Mouse (Mus musculus): ENCODE data around the gene Tnfrsf13b.
"Not testable (repeated sequence)": the region's sequence is repeated elsewhere in the genome, so short reads cannot be mapped to it uniquely, and the experiment has no call there.

Tnfrsf13b gene

GRCm38 (mm10) chr11:61127421-61128055 is 983 bp downstream of the Tnfrsf13b start:
- DNase-seq (ENCODE audit: low spot score in 2 of 2) = no peak

GRCm38 (mm10) chr11:61129305-61129704 is 2.8 kb downstream of the Tnfrsf13b start:
- DNase-seq (ENCODE audit: low spot score in 2 of 2) = no peak

- DNase-seq (ENCODE audit: low spot score in 2 of 2) = not testable (repeated sequence)
These were observed 4.1 kb downstream of the Tnfrsf13b start for GRCm38 (mm10) chr11:61130646-61131045.

- no peak for DNase-seq (ENCODE audit: low spot score in 2 of 2)
These were observed 6.4 kb downstream of the Tnfrsf13b start for GRCm38 (mm10) chr11:61132943-61133342.

- DNase-seq (ENCODE audit: low spot score in 2 of 2) = no peak
These were observed 15.1 kb downstream of the Tnfrsf13b start for GRCm38 (mm10) chr11:61141693-61142092.

- DNase-seq (ENCODE audit: low spot score in 2 of 2) = peak in 1 of 2 experiments; percentile 26
These were observed 15.7 kb downstream of the Tnfrsf13b start for GRCm38 (mm10) chr11:61142262-61142661.

- no peak for DNase-seq (ENCODE audit: low spot score in 2 of 2)
These were observed 16.5 kb downstream of the Tnfrsf13b start for GRCm38 (mm10) chr11:61142941-61143530.

GRCm38 (mm10) chr11:61143564-61144469 is 17.3 kb downstream of the Tnfrsf13b start:
- no peak for DNase-seq (ENCODE audit: low spot score in 2 of 2)

- DNase-seq (ENCODE audit: low spot score in 2 of 2) = no peak
These were observed 19.0 kb downstream of the Tnfrsf13b start for GRCm38 (mm10) chr11:61145551-61145950.

- no peak for DNase-seq (ENCODE audit: low spot score in 2 of 2)
These were observed 20.2 kb downstream of the Tnfrsf13b start for GRCm38 (mm10) chr11:61146645-61147299.

GRCm38 (mm10) chr11:61147300-61147683 is 20.7 kb downstream of the Tnfrsf13b start:
- no peak for DNase-seq (ENCODE audit: low spot score in 2 of 2)

- DNase-seq (ENCODE audit: low spot score in 2 of 2) = no peak
These were observed 23.9 kb downstream of the Tnfrsf13b start for GRCm38 (mm10) chr11:61150233-61151001.

- peak in 1 of 2 experiments; percentile 21 for DNase-seq (ENCODE audit: low spot score in 2 of 2)
These were observed 29.2 kb downstream of the Tnfrsf13b start for GRCm38 (mm10) chr11:61155727-61156126.

GRCm38 (mm10) chr11:61158141-61158540 is 31.6 kb downstream of the Tnfrsf13b start:
- DNase-seq (ENCODE audit: low spot score in 2 of 2) = no peak

GRCm38 (mm10) chr11:61159796-61160732 is 33.5 kb downstream of the Tnfrsf13b start:
- DNase-seq (ENCODE audit: low spot score in 2 of 2) = no peak

- DNase-seq (ENCODE audit: low spot score in 2 of 2) = no peak
These were observed 34.6 kb downstream of the Tnfrsf13b start for GRCm38 (mm10) chr11:61161121-61161520.

GRCm38 (mm10) chr11:61162776-61163175 is 36.2 kb downstream of the Tnfrsf13b start:
- no peak for DNase-seq (ENCODE audit: low spot score in 2 of 2)

- no peak for DNase-seq (ENCODE audit: low spot score in 2 of 2)
These were observed 36.8 kb downstream of the Tnfrsf13b start for GRCm38 (mm10) chr11:61163341-61163740.

- DNase-seq (ENCODE audit: low spot score in 2 of 2) = no peak
These were observed 37.8 kb downstream of the Tnfrsf13b start for GRCm38 (mm10) chr11:61164366-61164765.

GRCm38 (mm10) chr11:61164881-61165280 is 38.3 kb downstream of the Tnfrsf13b start:
- DNase-seq (ENCODE audit: low spot score in 2 of 2) = no peak

Measured in heart, adult 9 months (tissue).